Mouse (Mus musculus) G1E (cell line): ENCODE results near the gene Wdr5b.

ENCODE experiments used
- CTCF ChIP-seq: IDR thresholded peaks from 2 replicates; pipeline ENCODE4 v1.5.1; 2012; ENCODE audit warnings: low read depth, low read length, inconsistent platforms, mixed read lengths
- GATA1 ChIP-seq: IDR thresholded peaks from 2 replicates; pipeline ENCODE4 v1.6.1; 2012; ENCODE audit warnings: borderline replicate concordance, low read length, inconsistent platforms, mixed read lengths
- TAL1 ChIP-seq: conservative IDR thresholded peaks from 2 replicates; pipeline ENCODE4 v1.6.1; 2012; ENCODE audit warnings: low read depth, low read length, inconsistent platforms, mixed read lengths

GRCm38 (mm10) chr16:36057933-36058475 lies 17.0 kb downstream of the Wdr5b start:
- TF ChIP-seq GATA1 (no peak), TAL1 (no peak), CTCF (no peak)
